Mouse (Mus musculus): ENCODE data around the gene Map1b. TPM values are rescaled to one million over a fixed set of nuclear protein-coding genes. Genes with fewer than 3 reads are reported as not detected.

Gene Map1b
- total RNA-seq (2021): 100 to 1,000 TPM; 679 to 694 TPM
- long read RNA-seq, experiment 1, partial matches to known transcripts: 6 of 33 reads
- long read RNA-seq, experiment 1, other reads (novel, unspliced or antisense): 27 of 33 reads
- long read RNA-seq, experiment 2, partial matches to known transcripts: 9 of 23 reads
- long read RNA-seq, experiment 2, other reads (novel, unspliced or antisense): 13 of 23 reads

GRCm38 (mm10) chr13:99516448-99516881 is at the start of gene Map1b:
TSS of gene Map1b (minus strand) at chr13:99516540.
- DNase-seq (ENCODE audit: low spot score in 2 of 2): peak; percentile 77 to 86
- intact Hi-C loops (cut with DNase I): loop anchor here (2.0 to 10.0 kb wide), 4 partner anchors 128 to 320 kb away; no protein-coding TSS in a partner anchor

GRCm38 (mm10) chr13:99564346-99564745 is 48.0 kb upstream of the Map1b start:
- intact Hi-C loops (cut with DNase I): no loop called here
- no peak for DNase-seq (ENCODE audit: low spot score in 2 of 2)

- intact Hi-C loops (cut with DNase I): no loop called here
- no peak for DNase-seq (ENCODE audit: low spot score in 2 of 2)
Measured at GRCm38 (mm10) chr13:99563021-99563420, 46.7 kb upstream of the Map1b start.

- intact Hi-C loops (cut with DNase I): no loop called here
- no peak for DNase-seq (ENCODE audit: low spot score in 2 of 2)
Measured at GRCm38 (mm10) chr13:99561843-99562550, 45.7 kb upstream of the Map1b start.

- intact Hi-C loops (cut with DNase I): no loop called here
- DNase-seq (ENCODE audit: low spot score in 2 of 2): peak; percentile 38 to 43
Measured at GRCm38 (mm10) chr13:99560674-99561639, 44.6 kb upstream of the Map1b start.

- intact Hi-C loops (cut with DNase I): no loop called here
- DNase-seq (ENCODE audit: low spot score in 2 of 2): no peak
Measured at GRCm38 (mm10) chr13:99558216-99558906, 42.0 kb upstream of the Map1b start.

DNA sequence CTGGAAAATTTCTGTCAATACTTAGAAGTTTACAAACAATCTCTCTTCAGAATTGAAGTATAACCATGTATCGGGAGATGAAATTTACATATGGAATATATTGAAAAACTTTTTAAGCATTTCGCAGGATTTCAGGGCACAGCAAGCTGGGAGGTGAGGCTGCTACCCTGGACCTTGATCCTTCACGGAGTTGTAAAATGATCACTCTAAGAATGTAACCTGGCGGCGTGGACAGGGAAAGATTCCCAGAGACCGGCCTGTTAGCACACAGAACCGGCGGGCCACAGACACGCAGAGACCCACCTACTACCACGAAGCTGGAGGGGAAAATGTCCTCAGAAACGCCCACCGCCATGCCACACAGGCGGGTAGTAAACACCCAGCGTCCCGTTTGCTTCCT is 41.5 kb upstream of the Map1b start:
- intact Hi-C loops (cut with DNase I): no loop called here

DNA sequence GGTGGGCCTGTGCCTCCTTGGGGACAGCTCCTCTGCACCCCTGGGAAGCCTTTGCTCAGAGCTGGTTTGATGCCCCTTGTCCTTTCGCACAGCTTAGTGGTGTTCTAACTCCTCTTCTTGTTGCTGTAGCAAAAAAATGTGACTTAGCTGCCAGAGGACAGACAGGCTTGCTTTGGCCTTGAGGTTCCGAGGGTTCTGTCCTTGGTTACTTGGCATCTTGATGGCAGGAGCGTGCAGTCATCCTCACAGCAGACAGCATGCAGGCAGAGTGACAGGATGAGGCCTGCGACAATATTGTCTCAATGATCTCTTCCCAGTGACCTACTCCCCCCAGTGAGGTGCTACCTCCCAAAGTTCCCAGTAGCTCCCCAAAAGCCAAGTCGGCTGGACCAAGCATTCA is 41.0 kb upstream of the Map1b start:
- no peak for DNase-seq (ENCODE audit: low spot score in 2 of 2)
- intact Hi-C loops (cut with DNase I): no loop called here

More for the DNA sequence above, 41.5 kb upstream of the Map1b start:
- no peak for DNase-seq (ENCODE audit: low spot score in 2 of 2)

DNA sequence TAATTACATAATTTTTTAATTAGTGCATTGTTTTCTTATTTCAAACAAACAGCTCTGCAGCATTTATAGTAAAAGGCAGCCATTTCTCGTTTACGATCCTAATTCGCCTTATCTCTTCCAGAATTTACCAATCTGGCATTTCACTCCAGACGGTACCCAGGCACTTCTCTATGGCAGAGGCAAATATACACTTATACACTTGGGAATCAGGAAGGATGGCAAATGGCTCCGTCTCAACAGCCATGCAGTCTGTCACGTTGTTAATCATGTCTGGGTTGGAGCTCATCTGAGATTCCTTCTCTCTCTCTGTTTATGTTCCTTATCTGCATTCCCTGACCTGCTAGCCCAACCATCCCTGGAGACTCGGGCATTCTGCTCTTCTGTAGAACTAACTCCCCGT is 38.6 kb upstream of the Map1b start:
- no peak for DNase-seq (ENCODE audit: low spot score in 2 of 2)
- intact Hi-C loops (cut with DNase I): no loop called here

DNA sequence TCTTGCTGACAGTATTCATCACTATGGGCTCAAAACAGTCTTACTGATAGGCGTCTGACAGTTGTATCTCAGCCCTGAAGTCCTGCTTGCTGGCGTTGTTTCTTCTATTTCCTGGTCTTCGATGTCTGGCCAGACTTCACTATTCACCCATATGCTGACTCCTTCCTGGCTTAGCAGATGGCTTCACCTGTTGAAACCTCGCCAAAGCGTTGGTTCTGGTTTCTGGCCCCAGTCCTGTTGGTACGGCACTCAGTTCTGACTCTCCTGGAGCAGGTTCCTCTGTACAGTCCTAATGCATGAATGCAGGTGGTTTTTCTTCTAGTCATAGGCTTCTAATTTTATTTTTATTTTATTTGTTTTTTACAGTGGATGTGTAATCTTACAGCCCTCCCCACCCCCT is 38.1 kb upstream of the Map1b start:
- DNase-seq (ENCODE audit: low spot score in 2 of 2): no peak
- intact Hi-C loops (cut with DNase I): no loop called here

- no peak for DNase-seq (ENCODE audit: low spot score in 2 of 2)
- intact Hi-C loops (cut with DNase I): no loop called here
Measured at GRCm38 (mm10) chr13:99552381-99552780, 36.0 kb upstream of the Map1b start.

- DNase-seq (ENCODE audit: low spot score in 2 of 2): peak in 1 of 2 experiments; percentile 26
- intact Hi-C loops (cut with DNase I): no loop called here
Measured at GRCm38 (mm10) chr13:99550679-99551369, 34.5 kb upstream of the Map1b start.

DNA sequence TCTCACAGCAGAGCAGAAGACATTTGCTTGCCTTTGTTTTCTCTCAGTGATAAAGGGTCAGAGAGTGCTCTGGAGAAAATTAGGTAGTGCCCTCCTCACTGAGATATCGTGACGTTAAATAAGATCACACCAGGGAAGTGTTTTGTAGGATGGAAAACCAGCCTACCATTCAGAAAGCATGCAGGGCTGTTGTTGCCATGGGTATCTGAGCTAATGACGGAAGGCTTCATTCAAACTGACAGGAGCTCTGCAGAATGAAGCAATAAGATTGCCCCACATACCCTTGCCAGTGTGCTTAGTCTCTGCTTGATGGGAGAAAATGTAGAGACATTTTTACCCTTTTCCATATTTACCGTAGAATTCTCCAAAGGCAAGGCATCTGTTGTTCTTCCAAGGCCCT is 33.7 kb upstream of the Map1b start:
- DNase-seq (ENCODE audit: low spot score in 2 of 2): no peak

GRCm38 (mm10) chr13:99549584-99549983 is 33.2 kb upstream of the Map1b start:
- intact Hi-C loops (cut with DNase I): no loop called here
- no peak for DNase-seq (ENCODE audit: low spot score in 2 of 2)

More for the DNA sequence above, 33.7 kb upstream of the Map1b start:
- intact Hi-C loops (cut with DNase I): no loop called here

DNA sequence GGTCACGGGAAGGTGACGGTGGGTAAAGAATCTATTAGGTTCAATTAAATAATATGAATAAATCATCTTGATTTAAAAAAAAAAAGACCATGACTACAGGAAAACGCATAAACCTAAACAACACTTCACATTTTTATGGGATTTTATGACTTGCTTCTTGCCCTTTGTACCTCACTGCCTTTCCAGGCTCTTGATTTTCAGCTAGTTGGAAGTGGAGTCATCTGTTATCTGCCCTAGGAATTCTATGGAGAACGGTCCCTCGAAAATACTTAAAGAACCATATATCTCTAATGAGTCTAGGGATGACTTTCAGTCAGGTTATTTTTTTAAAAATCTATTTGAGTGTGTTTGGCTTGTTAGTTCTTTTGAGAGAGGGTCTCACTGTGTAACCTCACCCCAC is 30.5 kb upstream of the Map1b start:
- no peak for DNase-seq (ENCODE audit: low spot score in 2 of 2)

GRCm38 (mm10) chr13:99545201-99545600 is 28.9 kb upstream of the Map1b start:
- intact Hi-C loops (cut with DNase I): no loop called here
- no peak for DNase-seq (ENCODE audit: low spot score in 2 of 2)

More for the DNA sequence above, 30.5 kb upstream of the Map1b start:
- intact Hi-C loops (cut with DNase I): no loop called here

DNA sequence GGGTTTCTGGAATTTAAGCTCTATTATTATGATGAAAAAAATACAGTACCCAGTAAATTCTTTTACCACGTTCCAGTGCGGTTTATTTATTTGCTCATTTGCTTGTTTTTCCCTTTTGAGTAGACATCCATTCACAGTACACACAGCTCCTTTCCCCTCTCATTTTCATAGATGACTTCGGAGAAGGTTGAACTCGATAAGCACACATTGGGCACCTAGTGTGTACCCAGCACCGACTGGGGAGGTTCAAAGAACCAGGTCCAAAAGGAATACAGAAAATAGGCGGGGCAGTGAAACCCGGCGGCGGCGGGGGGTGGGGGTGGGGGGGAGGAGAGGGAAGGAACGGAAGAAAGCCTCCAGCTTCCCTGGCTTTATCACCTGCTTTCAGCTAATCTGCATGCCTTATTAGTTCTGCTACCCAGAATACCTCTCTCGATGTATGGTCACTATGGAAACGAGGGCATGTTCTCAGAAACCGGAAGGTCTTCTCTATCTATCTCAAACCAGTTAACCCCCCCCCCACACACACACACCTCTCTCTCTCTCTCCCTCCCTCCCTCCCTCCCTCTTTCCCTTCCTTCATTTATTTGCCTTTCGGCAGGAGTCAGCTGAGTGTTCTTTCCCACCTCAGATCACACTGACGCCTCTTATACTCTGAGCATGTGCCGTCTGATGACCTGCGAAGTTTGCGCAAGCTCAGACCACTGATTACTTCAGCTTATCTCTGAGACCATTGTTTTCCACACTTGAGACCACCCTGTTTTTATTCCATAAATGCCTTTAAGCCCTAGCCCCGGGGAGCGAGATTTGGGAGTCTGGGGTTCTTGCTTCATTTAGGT is 25.3 kb upstream of the Map1b start:
- intact Hi-C loops (cut with DNase I): no loop called here
- no peak for DNase-seq (ENCODE audit: low spot score in 2 of 2)

DNA sequence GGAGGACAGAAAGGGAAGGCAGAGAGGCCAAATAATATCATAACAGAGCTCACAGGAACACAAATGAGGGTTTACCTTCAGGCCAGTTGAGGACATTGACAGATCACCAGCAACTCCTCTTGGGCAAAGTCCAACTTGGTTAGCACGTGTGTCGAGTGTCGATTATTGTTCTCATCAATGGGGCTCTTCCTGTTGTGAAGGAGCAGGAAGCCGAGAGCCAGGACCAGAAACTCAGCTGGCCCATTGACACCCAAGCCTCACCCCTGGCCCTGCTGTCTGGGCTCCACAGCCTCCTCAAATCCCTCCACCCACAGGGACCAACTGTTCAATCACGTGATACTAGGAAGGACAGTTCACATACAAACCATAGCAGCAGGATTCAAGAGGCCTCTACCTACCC is 22.9 kb upstream of the Map1b start:
- intact Hi-C loops (cut with DNase I): no loop called here
- no peak for DNase-seq (ENCODE audit: low spot score in 2 of 2)

Measured in left cerebral cortex, postnatal 14 days (tissue).